Mouse (Mus musculus) testis, adult 2 months (tissue): ENCODE results near the gene Maml3.

ENCODE experiments used
- CTCF ChIP-seq: fragments of 200-500 bp; IDR thresholded peaks from 2 replicates; pipeline ENCODE4 v1.5.1; 2012; ENCODE audit warnings: low read depth, mild to moderate bottlenecking, inconsistent platforms, low read length, moderate library complexity; ENCODE audit not compliant: control insufficient read depth, insufficient read depth, insufficient replicate concordance
- POLR2A ChIP-seq: fragments of 200-500 bp; IDR thresholded peaks from 2 replicates; pipeline ENCODE4 v1.6.1; 2012; ENCODE audit warnings: low read depth, mild to moderate bottlenecking, inconsistent platforms, low read length, moderate library complexity; ENCODE audit not compliant: control insufficient read depth

- TF ChIP-seq CTCF (no peak), POLR2A (no peak)
These were observed 375.6 kb downstream of the Maml3 start for GRCm38 (mm10) chr3:51729109-51729918.
